Mouse (Mus musculus) cerebellum, adult 2 months (tissue): ENCODE measurements around the gene Ihh.

Experiments
- CTCF ChIP-seq: fragments of 200-500 bp; IDR thresholded peaks from 2 replicates; pipeline ENCODE4 v1.5.1; 2011; ENCODE audit warnings: low read depth, mild to moderate bottlenecking, control low read depth, low read length, moderate library complexity, borderline replicate concordance; ENCODE audit not compliant: insufficient read depth
- POLR2A ChIP-seq: fragments of 200-500 bp; IDR thresholded peaks from 2 replicates; pipeline ENCODE4 v1.6.1; 2011; ENCODE audit warnings: low read length, control low read depth, borderline replicate concordance; ENCODE audit not compliant: insufficient read depth

DNA sequence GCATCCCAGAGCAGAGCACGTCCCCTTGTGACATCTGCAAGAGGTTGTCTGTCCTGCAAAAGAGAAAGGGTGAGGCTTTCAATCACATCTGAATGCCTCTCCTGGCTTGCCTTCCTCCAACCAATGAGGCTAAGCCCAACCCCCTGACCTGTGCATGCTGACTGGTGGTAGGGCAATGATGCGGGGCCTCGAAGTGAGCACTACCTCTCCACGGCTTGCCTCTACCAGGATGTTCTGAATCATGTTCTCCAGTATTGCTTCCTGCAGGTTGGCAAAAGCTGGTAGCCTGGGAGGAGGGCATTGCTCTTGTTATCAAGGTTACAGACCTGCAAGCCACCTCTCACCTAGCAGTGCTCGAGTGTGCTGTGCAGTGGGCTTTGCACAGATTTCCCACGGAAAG lies 49.3 kb downstream of the Ihh start:
- TF ChIP-seq CTCF (no peak), POLR2A (no peak)
